Mouse (Mus musculus): ENCODE results near the gene Fbln2.

Fbln2 gene

GRCm38 (mm10) chr6:91192851-91193545 lies 19.3 kb upstream of the Fbln2 start:
- DNase-seq = no peak

DNA sequence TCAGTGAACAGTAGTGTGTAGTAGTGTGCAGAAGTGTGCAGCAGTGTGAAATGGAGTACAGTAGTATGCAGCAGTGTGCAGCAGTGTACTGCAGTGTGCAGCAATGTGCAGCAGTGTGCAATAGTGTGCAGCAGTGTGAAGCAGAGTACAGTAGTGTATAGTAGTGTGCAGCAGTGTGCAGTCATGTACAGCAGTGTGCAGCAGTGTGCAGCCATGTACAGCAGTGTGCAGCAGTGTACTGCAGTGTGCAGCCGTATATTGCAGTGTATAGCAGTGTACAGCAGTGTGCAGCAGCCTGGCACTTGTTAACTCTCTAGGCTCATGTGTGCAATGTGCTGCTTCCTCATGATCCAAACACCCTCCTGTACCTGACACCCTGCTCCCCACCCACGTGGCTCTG lies 13.8 kb upstream of the Fbln2 start:
- DNase-seq = no peak

DNA sequence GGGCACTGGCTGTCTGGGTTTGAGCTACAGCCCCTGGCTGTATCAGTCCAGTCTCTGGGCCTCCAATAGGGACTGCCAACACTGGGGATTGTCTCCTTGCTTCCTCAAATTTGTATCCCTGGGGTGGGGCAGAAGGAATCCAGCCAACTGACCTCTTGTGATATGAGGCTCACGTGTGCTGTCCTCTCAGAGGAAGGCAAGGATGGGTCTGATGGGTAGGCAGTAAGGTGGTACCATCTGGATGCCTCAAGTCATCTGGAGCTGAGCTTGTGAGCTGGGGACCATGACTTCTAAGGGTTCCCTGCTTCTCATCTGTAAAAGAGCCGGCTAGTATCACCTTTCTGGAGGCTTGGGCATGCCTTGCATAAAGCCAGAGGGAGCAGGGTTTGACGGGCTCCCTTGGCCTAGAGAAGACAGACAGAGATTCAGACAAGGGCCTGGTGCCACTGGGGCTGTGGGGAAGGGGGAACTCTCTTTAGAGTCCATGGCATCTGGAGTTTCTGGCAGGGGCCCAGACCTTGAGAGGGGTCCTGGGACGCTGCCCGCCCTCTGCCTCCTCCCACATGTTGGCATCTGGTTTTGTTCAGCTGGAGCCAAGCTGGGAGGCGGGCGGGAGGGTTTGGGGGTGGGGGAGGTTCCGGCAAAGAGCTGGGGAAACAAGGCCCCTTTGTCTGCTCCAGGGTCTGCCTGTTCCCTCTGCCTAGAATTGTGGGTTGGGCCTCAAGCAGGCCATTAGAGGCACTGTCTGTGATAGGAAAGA lies 11.6 kb upstream of the Fbln2 start:
- DNase-seq = no peak

DNA sequence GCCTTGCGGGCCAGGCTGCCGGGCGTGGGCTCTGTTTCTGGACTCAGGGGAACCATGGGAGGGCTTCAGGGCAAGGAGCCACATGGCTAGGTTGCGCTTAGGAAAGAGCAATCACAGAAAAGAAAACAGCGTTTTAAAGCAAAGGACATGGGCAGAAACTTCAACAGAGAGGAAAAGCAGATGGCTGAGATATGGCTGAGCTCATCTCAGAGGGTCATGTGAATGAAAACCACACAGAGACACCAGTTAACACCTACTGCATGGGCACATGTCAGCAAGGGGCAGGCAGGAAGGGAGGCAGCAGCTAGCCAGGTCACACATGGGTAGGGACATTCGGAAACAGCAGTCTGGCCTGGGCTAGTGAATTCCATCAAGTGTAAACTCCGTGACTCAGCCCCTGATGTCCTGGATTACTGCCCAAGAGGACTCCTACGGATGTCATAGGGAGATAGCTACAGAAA lies 10.3 kb upstream of the Fbln2 start:
- no peak for DNase-seq

GRCm38 (mm10) chr6:91202571-91202970 lies 9.7 kb upstream of the Fbln2 start:
- no peak for DNase-seq

DNA sequence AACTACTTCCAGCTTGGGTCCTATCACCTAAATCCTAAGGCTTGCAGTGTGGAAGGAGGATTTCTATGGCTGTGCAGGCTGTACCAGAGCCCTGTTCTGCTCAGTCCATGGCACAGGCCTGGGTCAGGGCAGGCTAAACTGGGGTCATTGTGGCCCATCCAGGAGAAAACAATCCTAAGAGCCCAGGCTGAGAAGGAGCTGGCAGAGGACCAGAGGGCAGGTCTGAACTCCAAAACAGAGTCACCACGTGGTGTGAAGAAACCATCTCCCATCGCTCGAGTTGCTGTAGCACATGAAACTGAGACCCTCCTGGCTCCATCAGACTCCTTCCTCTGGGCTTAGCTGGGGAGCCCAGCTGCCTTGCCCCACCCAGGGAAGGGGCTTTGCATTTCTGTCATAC lies 6.9 kb upstream of the Fbln2 start:
- no peak for DNase-seq

DNA sequence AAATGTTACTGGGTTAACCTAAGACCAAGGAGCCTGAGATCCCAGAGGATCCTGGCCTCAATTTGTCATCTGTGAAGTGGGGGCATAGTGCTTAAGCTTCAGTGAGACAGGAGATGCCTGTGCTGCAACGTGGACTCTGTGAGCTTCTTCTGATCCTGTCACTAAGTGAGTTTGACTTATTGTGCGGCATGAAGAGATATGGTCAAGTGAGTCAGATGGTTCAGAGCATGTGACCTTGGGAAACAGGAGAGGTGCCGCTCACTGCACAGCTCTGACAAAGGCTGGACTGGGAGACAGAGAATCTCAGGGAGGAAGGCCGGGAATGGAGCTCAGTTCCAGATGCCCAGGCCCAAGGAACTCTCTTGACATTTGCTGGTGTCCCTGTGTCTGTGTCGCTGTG lies 6.5 kb upstream of the Fbln2 start:
- DNase-seq = no peak

DNA sequence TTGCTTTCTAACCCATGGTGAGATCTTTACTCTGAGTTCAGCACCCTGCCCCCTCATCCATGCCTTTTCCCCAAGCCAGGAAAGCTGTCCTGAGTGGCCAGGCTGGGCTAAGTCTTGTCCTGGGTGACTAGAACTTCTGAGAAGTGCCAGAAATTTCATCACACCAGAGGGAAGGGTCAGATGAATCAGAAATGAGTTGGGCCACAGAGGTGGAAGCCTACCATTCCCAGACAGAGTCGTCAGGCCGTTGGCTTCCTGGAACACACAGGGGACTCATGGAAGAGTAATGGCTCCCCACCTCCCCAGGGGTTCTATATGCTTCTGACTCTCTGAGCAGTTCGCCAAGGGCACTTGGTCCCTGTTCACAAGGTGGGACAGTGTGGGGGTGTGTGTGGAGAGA lies 4.8 kb upstream of the Fbln2 start:
- no peak for DNase-seq

DNA sequence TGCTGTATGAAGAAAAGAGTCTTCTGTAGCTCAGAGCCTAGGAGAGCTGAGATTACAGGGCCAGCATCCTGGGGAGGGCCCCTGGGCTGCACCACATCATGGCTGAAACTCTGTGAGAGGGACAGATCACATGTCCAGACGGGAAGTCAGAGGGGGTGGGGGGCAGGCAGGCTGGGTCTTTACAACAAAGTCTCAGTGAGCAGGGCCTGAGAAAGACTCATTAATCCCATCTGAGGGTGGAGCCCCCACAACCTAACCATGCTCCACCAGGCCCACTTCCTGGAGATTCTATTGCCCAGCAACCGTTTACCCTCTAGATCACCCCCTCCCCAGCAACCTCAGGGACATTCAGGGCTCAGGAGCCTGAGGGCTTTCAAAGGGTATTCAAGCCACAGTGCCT lies 2.5 kb upstream of the Fbln2 start:
- DNase-seq = no peak

DNA sequence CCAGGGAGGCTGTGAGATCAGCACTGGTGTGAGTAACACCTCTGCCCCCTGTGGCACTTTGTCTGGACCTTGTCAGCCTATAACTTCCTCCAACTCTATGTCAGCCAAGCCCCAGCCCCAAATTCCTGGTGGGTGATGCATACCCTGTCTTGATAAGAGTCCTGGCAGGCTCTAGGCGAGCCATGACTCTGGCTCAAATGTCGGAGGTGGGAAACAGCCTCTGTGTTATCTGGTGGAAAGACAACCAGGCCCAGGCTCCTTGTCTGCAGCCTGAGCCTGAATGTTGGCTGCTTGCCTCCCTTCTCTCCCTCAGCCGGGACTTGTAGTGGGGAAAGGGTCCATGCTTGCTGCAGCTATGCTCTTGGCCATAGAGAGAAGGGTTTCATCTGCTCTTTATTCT lies 1.4 kb upstream of the Fbln2 start:
- DNase-seq = no peak

DNA sequence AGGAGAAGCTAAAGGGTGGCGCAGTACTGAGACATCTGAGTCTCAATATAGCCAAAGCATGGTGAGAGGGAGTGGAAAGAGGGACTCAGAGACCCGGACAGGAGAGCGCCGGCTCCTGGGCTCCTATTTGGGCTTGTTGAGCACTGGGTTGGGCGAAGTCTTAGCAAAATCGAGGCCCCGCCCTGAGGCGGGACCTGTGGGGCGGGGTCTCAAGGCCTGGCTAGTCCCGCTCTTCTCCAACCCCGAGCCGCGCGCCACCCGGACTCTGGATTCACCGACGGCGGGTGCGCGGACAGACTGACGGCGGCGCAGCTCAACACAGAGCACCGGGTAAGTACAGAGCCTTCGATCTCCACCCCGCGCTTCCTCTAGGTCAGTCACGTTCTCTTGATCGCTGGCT lies 316 bp downstream of the Fbln2 start:
- peak in 1 of 2 experiments; percentile 14 for DNase-seq

DNA sequence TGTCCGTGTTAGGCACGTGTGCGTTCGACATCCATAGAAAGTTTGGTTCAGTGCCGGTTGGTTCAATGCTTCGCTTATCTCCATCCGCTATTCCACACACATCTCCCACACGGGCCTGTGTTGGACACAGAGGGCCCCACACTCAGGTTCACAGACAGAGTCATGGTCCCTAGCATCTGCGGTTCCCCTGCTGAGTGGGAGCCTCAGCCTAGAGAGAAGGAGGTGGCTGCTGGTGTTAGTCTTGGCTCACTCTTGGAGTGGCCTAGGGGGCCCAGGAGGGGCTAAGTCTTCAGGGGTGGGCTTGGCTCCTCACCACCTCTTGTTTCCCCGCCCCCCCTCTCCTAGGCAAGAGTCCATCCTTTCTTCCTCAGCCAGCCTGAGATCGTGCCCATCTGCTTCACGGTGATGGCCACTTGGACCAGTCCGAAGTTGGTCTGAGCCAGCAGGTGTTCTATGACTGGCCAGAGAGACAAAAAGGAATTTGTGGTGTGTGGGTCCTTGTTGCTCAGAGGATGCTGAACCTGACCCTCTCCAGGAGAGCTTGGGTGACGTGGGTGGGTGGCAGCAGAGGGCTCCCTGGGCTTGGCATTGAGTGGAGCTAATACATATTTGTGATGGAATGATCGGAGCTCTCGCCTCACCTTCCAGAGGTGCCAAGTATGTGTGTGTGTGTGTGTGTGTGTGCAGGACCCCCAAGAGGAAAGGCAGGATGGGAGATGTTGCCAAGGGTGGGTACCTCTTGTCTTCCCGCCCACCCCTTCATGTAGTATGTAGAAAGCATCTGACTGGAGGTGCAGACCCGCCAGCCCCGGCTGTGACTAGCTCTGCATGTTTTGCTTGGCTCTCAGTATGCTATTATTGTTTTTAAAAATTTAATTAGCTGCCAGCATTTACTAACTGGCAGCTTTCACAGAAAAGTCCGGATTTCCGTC lies 1.3 kb downstream of the Fbln2 start:
- DNase-seq = no peak

DNA sequence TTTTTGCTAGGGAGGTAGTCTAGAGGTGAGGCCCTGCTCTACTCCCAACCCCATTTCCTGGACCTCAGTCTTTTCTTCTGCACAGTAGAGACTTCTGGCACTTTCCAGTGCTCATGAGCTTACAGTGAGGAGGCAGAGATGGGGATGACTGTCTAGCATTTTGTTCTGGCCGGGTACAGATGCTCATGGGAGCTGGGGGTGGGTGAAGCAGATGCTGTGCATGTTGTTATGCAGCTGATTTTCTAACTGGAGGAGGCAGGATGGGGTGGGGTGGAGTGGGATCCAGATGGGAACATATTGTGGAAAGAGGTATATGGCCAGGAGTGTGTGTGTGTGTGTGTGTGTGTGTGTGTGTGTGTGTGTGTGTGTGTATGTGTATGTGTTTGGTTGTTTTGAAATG lies 3.2 kb downstream of the Fbln2 start:
- no peak for DNase-seq

DNA sequence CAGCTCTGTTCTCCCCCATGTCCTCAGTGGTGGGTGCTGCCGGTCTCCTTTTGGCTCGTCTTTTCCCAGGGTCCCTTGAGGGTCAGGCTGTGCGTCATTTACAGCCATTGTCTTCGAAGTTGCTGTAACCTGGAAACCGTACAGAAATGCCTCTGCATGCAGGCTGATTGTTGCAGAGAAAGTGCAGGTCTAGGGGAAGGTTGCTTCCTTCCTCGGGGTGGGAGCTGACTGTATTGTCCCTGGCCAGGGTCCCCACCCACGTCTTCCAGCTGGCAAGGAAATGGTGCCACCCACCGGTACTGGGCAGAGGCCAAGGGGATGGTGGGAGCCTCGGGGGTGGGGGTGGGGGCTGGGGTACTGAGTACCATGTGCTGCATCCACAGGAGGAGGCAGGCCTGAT lies 6.2 kb downstream of the Fbln2 start:
- no peak for DNase-seq

DNA sequence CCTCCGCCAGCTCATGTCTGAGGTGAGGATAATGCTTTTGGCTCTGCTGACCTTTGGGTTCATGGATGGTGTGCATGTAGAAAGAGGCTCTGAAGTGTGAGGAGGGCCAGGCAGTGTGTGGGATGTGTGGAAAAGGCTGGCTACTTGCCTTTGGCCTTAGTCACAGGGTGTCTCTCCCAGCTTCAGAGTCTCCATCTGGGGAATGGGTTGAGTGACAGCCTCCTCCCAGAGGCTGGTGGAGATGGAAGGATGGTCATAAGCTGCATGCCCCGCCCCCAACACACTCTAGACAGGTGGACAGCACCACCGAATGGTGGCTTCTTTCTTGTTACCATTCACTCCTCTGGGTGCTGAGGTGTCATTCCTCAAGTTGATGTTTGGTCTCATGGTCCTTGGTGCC lies 6.6 kb downstream of the Fbln2 start:
- DNase-seq = no peak

DNA sequence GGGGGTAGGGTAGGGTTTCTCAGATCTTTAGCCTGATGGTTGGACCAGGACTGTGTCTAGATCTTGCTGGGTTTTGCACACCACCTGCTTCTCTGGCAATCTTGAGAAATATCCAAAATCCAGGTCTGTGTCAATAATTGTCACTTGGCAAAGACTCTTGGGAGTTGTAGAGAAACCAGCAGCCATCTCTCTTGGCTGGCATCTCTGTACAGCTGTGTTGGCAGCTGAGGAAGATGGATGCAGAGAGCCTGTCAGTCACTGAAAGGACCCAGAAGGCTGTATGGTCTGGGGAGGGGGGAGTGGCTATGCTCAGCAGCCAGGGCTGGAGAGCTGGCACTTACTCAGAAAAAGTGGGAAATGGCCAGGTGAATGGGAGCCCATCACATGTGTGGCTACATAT lies 7.8 kb downstream of the Fbln2 start:
- no peak for DNase-seq

DNA sequence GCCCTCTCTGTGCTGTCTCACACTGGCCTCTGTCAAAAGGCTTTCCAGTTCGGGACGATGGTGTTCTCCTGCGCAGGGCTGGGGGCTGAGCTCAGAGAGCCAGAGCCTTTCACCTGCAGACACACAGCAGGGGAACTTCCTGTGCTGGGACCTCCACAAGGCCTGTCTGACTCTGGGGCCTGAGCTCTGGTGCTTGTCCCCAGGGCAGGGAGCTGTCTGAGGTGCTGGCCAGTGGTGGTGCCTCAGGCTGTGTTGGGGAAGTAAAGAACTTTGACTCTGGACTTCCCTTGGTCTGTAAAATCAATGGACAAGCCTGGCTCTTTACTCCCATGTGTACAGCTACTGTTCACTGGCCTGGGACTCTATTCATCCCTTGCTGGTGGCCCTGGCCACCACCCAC lies 8.8 kb downstream of the Fbln2 start:
- DNase-seq = no peak

- no peak for DNase-seq
These were observed 10.6 kb downstream of the Fbln2 start for GRCm38 (mm10) chr6:91222694-91223346.

DNA sequence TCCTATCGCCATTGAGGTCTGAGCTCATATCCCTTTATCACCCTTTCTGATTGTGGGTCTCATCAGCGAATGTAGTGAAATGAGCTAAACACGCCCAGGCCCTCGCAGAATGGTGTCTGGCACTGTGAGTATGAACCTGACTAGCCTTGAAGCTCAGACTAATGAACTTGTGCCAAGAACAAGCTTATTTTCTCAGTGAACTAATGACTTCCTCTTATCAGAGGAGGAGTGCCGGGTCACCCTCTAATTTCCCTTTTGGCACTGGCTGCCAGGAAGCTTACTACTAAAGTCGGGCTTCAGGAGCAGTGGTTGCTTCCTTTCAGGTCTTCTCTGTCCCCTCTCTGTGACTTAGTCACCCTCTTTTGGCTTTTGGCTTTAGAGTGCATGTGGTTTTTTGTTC lies 12.7 kb downstream of the Fbln2 start:
- DNase-seq = no peak

GRCm38 (mm10) chr6:91225346-91225745 lies 13.1 kb downstream of the Fbln2 start:
- no peak for DNase-seq

DNA sequence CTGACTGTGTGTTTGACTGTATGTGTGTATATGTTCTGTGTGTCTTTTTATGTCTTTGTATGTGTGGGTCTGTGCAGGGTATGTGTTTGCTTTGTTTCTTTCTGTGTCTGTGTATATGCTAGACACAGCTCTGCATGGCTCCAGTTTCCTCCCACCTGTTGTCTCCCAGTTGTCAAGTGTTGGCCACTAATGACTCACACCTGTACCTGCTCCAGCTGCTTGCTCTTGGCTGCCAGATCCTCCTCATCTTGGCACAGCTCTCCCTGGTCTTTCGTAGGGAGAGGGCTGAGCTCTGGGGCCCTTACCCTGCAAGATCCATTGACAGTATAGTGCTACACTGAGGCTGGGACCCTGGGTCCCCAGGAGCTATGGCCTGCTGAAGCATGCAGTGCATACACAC lies 13.8 kb downstream of the Fbln2 start:
- no peak for DNase-seq

- no peak for DNase-seq
These were observed 16.7 kb downstream of the Fbln2 start for GRCm38 (mm10) chr6:91228980-91229379.

DNA sequence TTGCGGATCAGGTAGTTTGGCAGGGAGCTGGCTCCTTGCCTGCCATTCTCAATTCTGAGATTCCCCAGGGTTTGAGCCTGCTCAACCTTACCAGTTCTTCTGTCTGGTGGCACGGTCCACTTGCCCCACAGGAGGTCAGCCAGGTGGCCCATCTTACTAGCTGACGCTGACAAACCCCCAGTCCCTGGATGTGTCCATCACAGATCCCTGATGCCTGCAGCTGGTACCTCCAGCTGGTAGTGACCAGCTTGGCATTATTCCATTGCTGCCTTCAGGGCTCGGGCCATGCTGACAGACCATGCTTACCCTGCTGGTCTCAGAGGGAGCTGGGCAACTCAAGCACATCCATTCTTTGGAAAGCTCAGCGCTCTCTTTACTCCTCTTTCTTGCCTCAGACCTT lies 18.7 kb downstream of the Fbln2 start:
- no peak for DNase-seq
